Mouse (Mus musculus) myocyte (in vitro differentiated cells): ENCODE data around the gene Exo5.

Experiments
- CEBPB ChIP-seq: IDR thresholded peaks from 2 replicates; pipeline ENCODE4 v1.6.1; 2011; ENCODE audit warnings: mild to moderate bottlenecking, moderate library complexity; ENCODE audit not compliant: poor library complexity, insufficient read depth, severe bottlenecking
- MAX ChIP-seq: IDR thresholded peaks from one replicate; pipeline ENCODE4 v1.6.1; 2011; ENCODE audit warnings: low read depth, mild to moderate bottlenecking, control low read depth
- MYOD1 ChIP-seq, 3 experiments: IDR thresholded peaks; one replicate each; pipeline ENCODE4 v1.6.1; 2011; ENCODE audit warnings: control low read depth in 2 of 3, low read depth in 2 of 3, mild to moderate bottlenecking in 2 of 3, moderate library complexity in 1 of 3; ENCODE audit not compliant: insufficient read length in 2 of 3, control insufficient read depth in 1 of 3
- MYOG ChIP-seq, 3 experiments: IDR thresholded peaks; one replicate each; pipeline ENCODE4 v1.6.1; 2011; ENCODE audit warnings: control low read depth in 2 of 3, low read depth in 2 of 3, mild to moderate bottlenecking in 2 of 3; ENCODE audit not compliant: insufficient read length in 2 of 3, control insufficient read depth in 1 of 3, insufficient read depth in 1 of 3
- POLR2A ChIP-seq: IDR thresholded peaks from one replicate; pipeline ENCODE4 v1.6.1; 2011; ENCODE audit warnings: low read depth, mild to moderate bottlenecking, control low read depth, moderate library complexity; ENCODE audit not compliant: insufficient read length
- POLR2AphosphoS2 ChIP-seq: IDR thresholded peaks from one replicate; pipeline ENCODE4 v1.6.1; 2011; ENCODE audit warnings: low read depth, control low read depth; ENCODE audit not compliant: insufficient read length
- TCF12 ChIP-seq: IDR thresholded peaks from one replicate; pipeline ENCODE4 v1.6.1; 2011; ENCODE audit warnings: mild to moderate bottlenecking, control low read depth; ENCODE audit not compliant: poor library complexity, insufficient read depth, severe bottlenecking
- TCF3 ChIP-seq: IDR thresholded peaks from one replicate; pipeline ENCODE4 v1.6.1; 2011; ENCODE audit warnings: low read depth, control low read depth; ENCODE audit not compliant: insufficient read length
- USF1 ChIP-seq: IDR thresholded peaks from one replicate; pipeline ENCODE4 v1.6.1; 2011; ENCODE audit warnings: low read depth, mild to moderate bottlenecking, control low read depth, moderate library complexity

DNA sequence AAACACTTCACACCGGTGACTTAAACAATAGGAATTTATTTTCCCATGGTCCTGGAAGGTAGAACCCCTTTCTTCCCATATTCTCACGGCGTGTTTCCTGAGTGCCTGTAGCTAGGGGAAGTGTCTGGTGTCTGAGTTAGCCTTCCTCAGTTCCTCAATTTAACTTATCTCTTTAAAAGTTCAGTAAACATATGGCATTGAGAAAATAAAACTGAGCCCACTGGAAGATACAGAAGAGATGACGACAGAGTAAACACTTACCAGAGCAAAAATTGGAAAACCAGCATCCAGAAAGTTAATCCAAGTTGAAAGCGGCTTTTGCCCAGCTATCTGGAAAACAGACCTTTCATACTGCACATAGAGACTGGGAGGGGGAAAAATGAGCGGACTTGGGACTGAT lies 27.3 kb upstream of the Exo5 start:
- TF ChIP-seq TCF3 (no peak), POLR2A (no peak), TCF12 (no peak), USF1 (no peak), MAX (no peak), CEBPB (no peak), MYOD1 (IDR thresholded peaks at IDR 0.05; ENCODE audit: control insufficient read depth in 1 of 3, insufficient read length in 2 of 3, low read depth in 2 of 3) (no peak), POLR2AphosphoS2 (no peak), MYOG (IDR thresholded peaks at IDR 0.05; ENCODE audit: control insufficient read depth in 1 of 3, insufficient read depth in 1 of 3, insufficient read length in 2 of 3, low read depth in 2 of 3) (no peak)
